Mouse (Mus musculus) embryonic facial prominence, embryonic 15.5 days (tissue): ENCODE data around the gene Lcn2. TPM values are rescaled to one million over a fixed set of nuclear protein-coding genes. Genes with fewer than 3 reads are reported as not detected.
"Not testable (repeated sequence)": the region's sequence is repeated elsewhere in the genome, so short reads cannot be mapped to it uniquely, and the experiment has no call there.

ENCODE experiments used
- ATAC-seq: fragments of 200-750 bp; cut with Nextera tagmentation; 2 replicates; pipeline ENCODE4 v1.8.0; 2017; ENCODE audit warnings: low read depth, moderate TSS enrichment; ENCODE audit not compliant: insufficient number of reproducible peaks, low FRiP score, low TSS enrichment
- H3K27ac ChIP-seq: fragments of 300-500 bp; sonication (generic); replicated peaks from 2 replicates; pipeline ENCODE4 v1.5.1; 2015; ENCODE audit warnings: mild to moderate bottlenecking, inconsistent platforms
- H3K27me3 ChIP-seq: fragments of 300-500 bp; sonication (generic); 2 replicates; pipeline ENCODE4 v1.6.1; 2015; ENCODE audit warnings: inconsistent platforms
- H3K36me3 ChIP-seq: fragments of 300-500 bp; sonication (generic); 2 replicates; pipeline ENCODE4 v1.6.1; 2015; ENCODE audit warnings: mild to moderate bottlenecking, inconsistent platforms
- H3K4me1 ChIP-seq: fragments of 300-500 bp; sonication (generic); 2 replicates; pipeline ENCODE4 v1.6.1; 2015; ENCODE audit warnings: inconsistent platforms
- H3K4me2 ChIP-seq: fragments of 300-500 bp; sonication (generic); replicated peaks from 2 replicates; pipeline ENCODE4 v1.6.1; 2015; ENCODE audit warnings: mild to moderate bottlenecking, inconsistent platforms
- H3K4me3 ChIP-seq: fragments of 300-500 bp; sonication (generic); replicated peaks from 2 replicates; pipeline ENCODE4 v1.5.1; 2015; ENCODE audit warnings: mild to moderate bottlenecking, inconsistent platforms
- H3K9ac ChIP-seq: fragments of 300-500 bp; sonication (generic); 2 replicates; pipeline ENCODE4 v1.6.1; 2015; ENCODE audit warnings: inconsistent platforms
- H3K9me3 ChIP-seq: fragments of 300-500 bp; sonication (generic); replicated peaks from 2 replicates; pipeline ENCODE4 v1.6.1; 2016; ENCODE audit warnings: inconsistent platforms
- WGBS: fragments of 180-500 bp; shearing (Covaris S2); methylation state at CpG from one replicate; pipeline ENCODE4 v1.1.7; 2015; 5-methylcytosine and 5-hydroxymethylcytosine counted together
- polyA plus RNA-seq: library from polyadenylated mRNA; unstranded; fragments of >200 nt; fragmentation: Nextera tagmentation; extraction: Ambion mirVana; gene quantifications from 2 replicates; pipeline ENCODE4 v1.2.1, GENCODE M21; 2015

Gene Lcn2
- polyA plus RNA-seq, 1 experiment from 2014 or later, result 6.5 TPM

GRCm38 (mm10) chr2:32362817-32363340 is 25.2 kb downstream of the Lcn2 start:
- Histone ChIP-seq H3K4me3 (peak overlapping the region; percentile 72), H3K27me3 (no peaks in the 10 kb centered on the region), H3K27ac (peak overlapping the region; percentile 96), H3K9ac (peak overlapping the region; percentile 77), H3K4me1 (peaks cover 27% of the 10 kb centered on the region), H3K36me3 (peaks cover 24% of the 10 kb centered on the region), H3K4me2 (peak overlapping the region; percentile 79), H3K9me3 (no peaks in the 10 kb centered on the region)
- peak; percentile 81 for ATAC-seq
- whole genome bisulfite sequencing, result under 1% methylated on average over 53 of the region's 53 CpGs

- ATAC-seq, H3K27me3 ChIP-seq, H3K9me3 ChIP-seq: not testable (repeated sequence)
- peak overlapping the region; percentile 72 for H3K4me3 ChIP-seq
- peaks cover 18% of the 10 kb centered on the region for H3K36me3 ChIP-seq
- peaks cover 27% of the 10 kb centered on the region for H3K4me1 ChIP-seq
- peak overlapping the region; percentile 96; the same call in 1 of the 2 replicates for H3K27ac ChIP-seq
- peak overlapping the region; percentile 77 for H3K9ac ChIP-seq
- peak overlapping the region; percentile 79 for H3K4me2 ChIP-seq
- 28% methylated on average over 5 of the region's 5 CpGs for WGBS
Observed at GRCm38 (mm10) chr2:32362274-32362673, 25.8 kb downstream of the Lcn2 start.

- Histone ChIP-seq H3K36me3 (peaks cover 10% of the 10 kb centered on the region), H3K4me2 (peak overlapping the region; percentile 83), H3K27ac (no peak overlapping the region), H3K9me3 (no peaks in the 10 kb centered on the region), H3K27me3 (no peaks in the 10 kb centered on the region), H3K9ac (no peak overlapping the region), H3K4me1 (peaks cover 27% of the 10 kb centered on the region), H3K4me3 (peak overlapping the region; percentile 44)
- WGBS, result 1% methylated on average over 24 of the region's 24 CpGs
- ATAC-seq, result 0 out of 2 replicates have a peak, but pooled peaks have one; percentile 34
Observed at GRCm38 (mm10) chr2:32361437-32361836, 26.6 kb downstream of the Lcn2 start.

GRCm38 (mm10) chr2:32360741-32361140 is 27.3 kb downstream of the Lcn2 start:
- H3K9ac ChIP-seq, result no peak overlapping the region
- peaks cover 27% of the 10 kb centered on the region for H3K4me1 ChIP-seq
- peaks cover 3% of the 10 kb centered on the region; the same call in 1 of the 2 replicates for H3K36me3 ChIP-seq

GRCm38 (mm10) chr2:32358381-32358780 is 29.7 kb downstream of the Lcn2 start:
- Histone ChIP-seq H3K4me2 (no peak overlapping the region), H3K27ac (no peak overlapping the region), H3K27me3 (no peaks in the 10 kb centered on the region), H3K4me3 (no peak overlapping the region), H3K9ac (no peak overlapping the region), H3K36me3 (no peaks in the 10 kb centered on the region), H3K4me1 (peaks cover 18% of the 10 kb centered on the region), H3K9me3 (no peaks in the 10 kb centered on the region)
- WGBS, result 68% methylated on average over 10 of the region's 10 CpGs
- ATAC-seq, result no peak

More at GRCm38 (mm10) chr2:32360741-32361140, 27.3 kb downstream of the Lcn2 start:
- Histone ChIP-seq H3K27ac (0 out of 2 replicates have a peak overlapping the region, but pooled peaks have one; percentile 28), H3K4me3 (peak overlapping the region; percentile 44), H3K9me3 (no peaks in the 10 kb centered on the region), H3K27me3 (no peaks in the 10 kb centered on the region), H3K4me2 (peak overlapping the region; percentile 83)
- no peak for ATAC-seq
- WGBS, result 4% methylated on average over 14 of the region's 14 CpGs

GRCm38 (mm10) chr2:32357710-32358109 is 30.3 kb downstream of the Lcn2 start:
- no peaks in the 10 kb centered on the region for H3K36me3 ChIP-seq
- H3K9me3 ChIP-seq, result no peaks in the 10 kb centered on the region
- peaks cover 23% of the 10 kb centered on the region for H3K4me1 ChIP-seq
- no peak overlapping the region for H3K4me3 ChIP-seq
- no peak overlapping the region for H3K27ac ChIP-seq
- no peak overlapping the region for H3K9ac ChIP-seq
- ATAC-seq, result no peak
- no peak overlapping the region for H3K4me2 ChIP-seq
- 61% methylated on average over 3 of the region's 3 CpGs for WGBS
- no peaks in the 10 kb centered on the region for H3K27me3 ChIP-seq

- Histone ChIP-seq H3K36me3 (no peaks in the 10 kb centered on the region), H3K9ac (no peak overlapping the region), H3K4me2 (no peak overlapping the region), H3K4me1 (peaks cover 29% of the 10 kb centered on the region), H3K27me3 (no peaks in the 10 kb centered on the region), H3K4me3 (no peak overlapping the region), H3K27ac (no peak overlapping the region), H3K9me3 (no peaks in the 10 kb centered on the region)
- WGBS, result 67% methylated on average over 10 of the region's 10 CpGs
- ATAC-seq, result no peak
Observed at GRCm38 (mm10) chr2:32356216-32356615, 31.8 kb downstream of the Lcn2 start.

GRCm38 (mm10) chr2:32354336-32354895 is 33.6 kb downstream of the Lcn2 start:
- no peak overlapping the region for H3K27ac ChIP-seq
- H3K4me3 ChIP-seq, result no peak overlapping the region
- WGBS, result 90% methylated on average over 3 of the region's 3 CpGs
- peaks cover 39% of the 10 kb centered on the region for H3K4me1 ChIP-seq
- no peaks in the 10 kb centered on the region for H3K9me3 ChIP-seq
- no peak for ATAC-seq
- H3K27me3 ChIP-seq, result no peaks in the 10 kb centered on the region
- H3K4me2 ChIP-seq, result no peak overlapping the region
- H3K9ac ChIP-seq, result no peak overlapping the region
- H3K36me3 ChIP-seq, result no peaks in the 10 kb centered on the region

GRCm38 (mm10) chr2:32353836-32354235 is 34.2 kb downstream of the Lcn2 start:
- no peaks in the 10 kb centered on the region for H3K9me3 ChIP-seq
- no peak overlapping the region for H3K4me3 ChIP-seq
- no peak for ATAC-seq
- H3K36me3 ChIP-seq, result no peaks in the 10 kb centered on the region
- H3K4me1 ChIP-seq, result peaks cover 44% of the 10 kb centered on the region
- no peaks in the 10 kb centered on the region for H3K27me3 ChIP-seq
- 72% methylated on average over 6 of the region's 6 CpGs for WGBS
- no peak overlapping the region for H3K27ac ChIP-seq
- H3K4me2 ChIP-seq, result no peak overlapping the region
- H3K9ac ChIP-seq, result no peak overlapping the region

- peak within 1 kb of the TSS; percentile 80 for H3K4me3 ChIP-seq
- H3K9me3 ChIP-seq, result no peaks in the 10 kb centered on the region
- peak; percentile 73 for ATAC-seq
- H3K27me3 ChIP-seq, result no peaks in the 10 kb centered on the region
- H3K9ac ChIP-seq, result peak within 1 kb of the TSS; percentile 80
- under 1% methylated on average over 63 of the region's 63 CpGs for WGBS
- 0 out of 2 replicates have a peak, but pooled peaks cover 4% of the 10 kb centered on the region for H3K36me3 ChIP-seq
- H3K4me1 ChIP-seq, result peaks cover 47% of the 10 kb centered on the region
- peak within 1 kb of the TSS; percentile 84 for H3K4me2 ChIP-seq
- peak within 1 kb of the TSS; percentile 90 for H3K27ac ChIP-seq
Observed at GRCm38 (mm10) chr2:32353007-32353542, 35.0 kb downstream of the Lcn2 start, which contains the start of gene Dnm1. Dnm1 (minus strand) TSS chr2:32353338.

- peaks cover 47% of the 10 kb centered on the region for H3K4me1 ChIP-seq
- WGBS, result under 1% methylated on average over 41 of the region's 52 CpGs
- no peaks in the 10 kb centered on the region for H3K27me3 ChIP-seq
- peak within 1 kb of the TSS; percentile 90 for H3K27ac ChIP-seq
- peak within 1 kb of the TSS; percentile 80 for H3K4me3 ChIP-seq
- 0 out of 2 replicates have a peak, but pooled peaks cover 4% of the 10 kb centered on the region for H3K36me3 ChIP-seq
- peak; percentile 36 for ATAC-seq
- peak within 1 kb of the TSS; percentile 84 for H3K4me2 ChIP-seq
- H3K9me3 ChIP-seq, result no peaks in the 10 kb centered on the region
- peak within 1 kb of the TSS; percentile 80 for H3K9ac ChIP-seq
Observed at GRCm38 (mm10) chr2:32352151-32353006, 35.7 kb downstream of the Lcn2 start, which contains the start of gene Ciz1. Ciz1 (plus strand) TSS chr2:32352327.
